Mouse (Mus musculus): ENCODE results near the gene Ppp3ca. TPM values are rescaled to one million over a fixed set of nuclear protein-coding genes. Genes with fewer than 3 reads are reported as not detected.
"Not testable (repeated sequence)": the region's sequence is repeated elsewhere in the genome, so short reads cannot be mapped to it uniquely, and the experiment has no call there.

Ppp3ca gene
- polyA plus RNA-seq, 1 experiment from 2014 or later = 52.2 TPM

DNA sequence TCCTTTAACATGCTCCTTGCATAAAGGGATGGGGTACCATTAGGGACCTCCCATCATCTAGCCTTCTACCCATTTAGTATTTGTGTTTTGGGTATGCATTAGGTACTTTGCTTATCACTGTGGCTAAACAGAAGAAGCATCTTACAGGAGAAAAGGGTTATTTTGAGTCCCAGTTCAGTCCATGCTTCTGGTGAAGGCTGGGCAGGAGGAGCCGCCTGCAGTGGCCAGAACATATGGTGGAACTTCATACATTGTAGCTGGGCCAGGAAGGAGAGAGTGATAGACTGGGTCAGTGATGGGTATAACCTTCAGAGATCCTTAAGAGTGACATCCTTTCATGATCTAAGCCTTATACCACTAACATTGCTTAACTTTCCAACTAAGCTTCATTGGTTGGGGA is 23.6 kb downstream of the Ppp3ca start:
- Histone ChIP-seq H3K4me2 (no peak overlapping the region), H3K9ac (ENCODE audit: low read depth, low read length) (no peak overlapping the region), H3K27ac (ENCODE audit: low read depth, low read length) (no peak overlapping the region), H3K4me1 (ENCODE audit: control insufficient read depth, insufficient read depth, low read length) (peaks cover 8% of the 10 kb centered on the region; the same call in 1 of the 2 replicates), H3K27me3 (ENCODE audit: control insufficient read depth, insufficient read depth, low read length) (no peaks in the 10 kb centered on the region), H3K4me3 (ENCODE audit: low read depth, low read length) (no peak overlapping the region), H3K9me3 (replicated peaks; ENCODE audit: control insufficient read depth, low read length) (no peaks in the 10 kb centered on the region), H3K36me3 (ENCODE audit: control insufficient read depth, insufficient read depth, low read length) (no peaks in the 10 kb centered on the region)
- WGBS (ENCODE audit: insufficient replicate concordance) = 96% methylated on average over 1 of the region's 1 CpGs
- no peak for ATAC-seq (replicated peaks; ENCODE audit: insufficient number of reproducible peaks, low FRiP score, low TSS enrichment)

DNA sequence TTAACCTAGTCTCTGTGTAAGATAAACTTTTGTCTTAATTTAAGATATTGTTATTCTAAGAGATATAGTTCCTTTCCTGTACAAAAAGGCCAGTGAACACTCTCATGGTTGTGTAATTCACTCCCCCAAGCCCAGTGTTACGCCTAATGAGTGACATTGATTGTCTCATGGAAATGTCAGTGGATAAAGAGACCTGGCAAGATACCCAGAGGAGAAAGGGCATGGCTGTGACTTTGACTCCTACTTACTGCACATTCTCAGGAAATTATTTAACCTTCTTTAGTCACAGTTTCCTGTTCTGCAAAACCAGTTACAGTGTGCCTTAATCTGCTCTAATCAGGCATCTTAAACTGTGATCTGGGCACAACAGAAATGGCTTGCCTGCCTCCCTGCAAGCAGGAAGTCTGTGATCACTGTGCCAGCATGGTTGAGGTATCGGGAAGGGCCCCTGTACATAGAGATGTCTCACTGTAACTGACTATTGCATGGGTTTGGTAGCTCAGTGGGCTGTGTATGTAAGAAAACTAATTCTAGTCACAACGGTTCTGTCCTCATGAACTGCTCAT is 27.8 kb downstream of the Ppp3ca start:
- Histone ChIP-seq H3K9ac (ENCODE audit: low read depth, low read length) (no peak overlapping the region), H3K27me3 (ENCODE audit: control insufficient read depth, insufficient read depth, low read length) (no peaks in the 10 kb centered on the region), H3K27ac (ENCODE audit: low read depth, low read length) (no peak overlapping the region), H3K36me3 (ENCODE audit: control insufficient read depth, insufficient read depth, low read length) (no peaks in the 10 kb centered on the region), H3K4me2 (no peak overlapping the region), H3K4me3 (ENCODE audit: low read depth, low read length) (no peak overlapping the region), H3K9me3 (replicated peaks; ENCODE audit: control insufficient read depth, low read length) (no peaks in the 10 kb centered on the region), H3K4me1 (ENCODE audit: control insufficient read depth, insufficient read depth, low read length) (peaks cover 12% of the 10 kb centered on the region)
- WGBS (ENCODE audit: insufficient replicate concordance) = 60% methylated on average over 3 of the region's 3 CpGs
- no peak for ATAC-seq (replicated peaks; ENCODE audit: insufficient number of reproducible peaks, low FRiP score, low TSS enrichment)

DNA sequence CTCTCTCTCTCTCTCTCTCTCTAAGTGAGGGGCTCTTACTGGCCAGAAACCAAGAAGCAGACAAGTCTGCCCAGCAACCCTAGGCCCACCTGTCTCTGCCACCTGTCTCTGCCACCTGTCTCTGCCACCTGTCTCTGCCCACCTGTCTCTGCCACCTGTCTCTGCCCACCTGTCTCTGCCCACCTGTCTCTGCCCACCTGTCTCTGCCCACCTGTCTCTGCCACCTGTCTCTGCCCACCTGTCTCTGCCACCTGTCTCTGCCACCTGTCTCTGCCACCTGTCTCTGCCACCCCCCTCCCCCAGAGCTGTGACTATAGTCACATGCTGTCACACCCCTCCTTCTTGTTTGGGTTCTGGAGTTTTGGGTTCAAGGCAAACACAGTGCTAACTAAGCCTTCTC is 29.8 kb downstream of the Ppp3ca start:
- H3K27me3 ChIP-seq (ENCODE audit: control insufficient read depth, insufficient read depth, low read length); H3K36me3 ChIP-seq (ENCODE audit: control insufficient read depth, insufficient read depth, low read length); H3K4me3 ChIP-seq (ENCODE audit: low read depth, low read length); ATAC-seq (replicated peaks; ENCODE audit: insufficient number of reproducible peaks, low FRiP score, low TSS enrichment); H3K4me2 ChIP-seq; H3K9ac ChIP-seq (ENCODE audit: low read depth, low read length); H3K27ac ChIP-seq (ENCODE audit: low read depth, low read length); H3K9me3 ChIP-seq (replicated peaks; ENCODE audit: control insufficient read depth, low read length): not testable (repeated sequence)
- H3K4me1 ChIP-seq (ENCODE audit: control insufficient read depth, insufficient read depth, low read length) = peaks cover 12% of the 10 kb centered on the region

DNA sequence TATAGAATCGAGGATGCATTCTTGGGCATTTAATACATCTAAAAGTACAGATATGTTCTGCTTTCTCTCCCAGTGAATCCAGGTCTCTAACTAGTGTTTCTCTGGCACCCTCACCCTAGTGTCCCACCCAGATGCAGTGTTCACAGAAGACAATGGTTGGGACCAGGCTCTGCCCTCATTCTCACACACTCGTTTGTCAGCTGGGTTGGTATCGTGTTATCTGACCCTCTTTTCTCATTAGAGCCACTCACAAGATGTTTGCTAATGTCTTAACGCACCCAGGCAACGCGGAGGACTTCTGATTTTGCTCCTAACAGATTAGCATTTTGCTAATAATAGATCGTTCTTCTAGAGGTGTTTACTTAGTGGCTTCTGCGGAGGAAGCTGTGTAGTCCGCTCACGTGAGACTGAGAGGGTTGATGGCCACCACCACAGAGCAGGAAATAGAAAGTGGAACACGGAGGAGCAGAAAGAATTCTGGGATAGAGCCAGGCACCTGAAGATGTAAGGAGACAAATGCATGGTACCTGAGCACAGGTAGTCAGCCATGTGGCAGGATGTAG is 30.6 kb downstream of the Ppp3ca start:
- Histone ChIP-seq H3K27me3 (ENCODE audit: control insufficient read depth, insufficient read depth, low read length) (no peaks in the 10 kb centered on the region), H3K27ac (ENCODE audit: low read depth, low read length) (no peak overlapping the region), H3K4me3 (ENCODE audit: low read depth, low read length) (0 out of 2 replicates have a peak overlapping the region, but pooled peaks have one; percentile 14), H3K9me3 (replicated peaks; ENCODE audit: control insufficient read depth, low read length) (no peaks in the 10 kb centered on the region), H3K9ac (ENCODE audit: low read depth, low read length) (0 out of 2 replicates have a peak overlapping the region, but pooled peaks have one; percentile 28), H3K36me3 (ENCODE audit: control insufficient read depth, insufficient read depth, low read length) (no peaks in the 10 kb centered on the region), H3K4me2 (peak overlapping the region; percentile 55), H3K4me1 (ENCODE audit: control insufficient read depth, insufficient read depth, low read length) (peaks cover 13% of the 10 kb centered on the region)
- WGBS (ENCODE audit: insufficient replicate concordance) = 30% methylated on average over 11 of the region's 11 CpGs
- no peak for ATAC-seq (replicated peaks; ENCODE audit: insufficient number of reproducible peaks, low FRiP score, low TSS enrichment)

DNA sequence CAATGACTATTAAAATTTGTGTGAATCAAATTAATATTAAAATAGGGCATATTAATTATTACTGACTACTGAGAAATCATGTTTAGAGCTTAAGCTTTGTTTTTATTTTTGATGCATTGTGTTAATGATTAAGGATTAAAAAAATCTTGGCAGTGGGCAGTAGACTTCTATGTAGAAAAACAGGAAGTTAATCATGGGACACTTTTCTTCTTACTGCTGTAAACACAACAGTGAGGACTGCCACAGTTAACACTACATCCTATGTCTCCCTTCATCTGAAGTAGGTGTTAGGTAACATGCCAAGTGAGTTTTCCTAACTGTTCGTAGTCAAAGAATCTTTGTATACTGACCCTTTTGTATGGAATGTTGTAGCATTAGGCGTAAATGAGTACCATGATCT is 32.9 kb downstream of the Ppp3ca start:
- H3K4me1 ChIP-seq (ENCODE audit: control insufficient read depth, insufficient read depth, low read length) = peaks cover 15% of the 10 kb centered on the region
- H3K36me3 ChIP-seq (ENCODE audit: control insufficient read depth, insufficient read depth, low read length) = no peaks in the 10 kb centered on the region
- WGBS (ENCODE audit: insufficient replicate concordance) = 64% methylated on average over 2 of the region's 2 CpGs

DNA sequence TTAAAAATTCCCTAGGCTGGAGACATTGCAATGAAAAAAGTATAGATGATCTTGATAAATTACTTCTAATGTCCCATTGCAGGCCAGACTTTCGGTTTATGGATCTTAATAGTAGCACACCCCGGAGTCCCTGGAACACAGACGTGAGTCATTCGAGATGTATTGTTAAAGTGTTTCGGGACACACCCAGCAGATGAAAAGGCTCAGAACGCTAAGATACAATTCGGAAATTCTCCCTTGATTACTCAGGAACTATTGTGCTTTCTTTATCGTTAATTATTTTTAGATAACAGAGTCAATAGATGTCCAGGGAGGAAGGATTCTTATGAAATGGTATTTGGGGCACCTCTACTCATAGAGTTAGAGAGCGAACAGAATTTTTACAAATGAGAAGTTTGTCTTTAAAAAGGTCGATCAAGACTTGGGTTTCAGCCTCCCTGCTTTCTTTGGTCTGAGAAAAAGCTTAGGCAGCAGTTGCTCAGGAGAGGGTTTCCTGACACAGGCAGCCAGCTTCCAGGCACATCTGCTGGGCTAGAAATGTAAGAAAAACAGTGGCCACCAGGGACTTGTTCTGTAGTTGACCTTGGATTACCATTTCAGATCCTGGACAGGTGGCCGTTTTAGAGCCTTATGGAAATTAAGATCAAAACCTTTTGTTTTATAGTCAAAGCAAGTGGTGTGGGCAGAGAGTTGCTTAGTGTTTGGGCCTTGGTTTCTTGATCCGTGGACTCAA is 34.8 kb downstream of the Ppp3ca start:
- ATAC-seq (replicated peaks; ENCODE audit: insufficient number of reproducible peaks, low FRiP score, low TSS enrichment) = no peak
- WGBS (ENCODE audit: insufficient replicate concordance) = 65% methylated on average over 12 of the region's 12 CpGs
- Histone ChIP-seq H3K36me3 (ENCODE audit: control insufficient read depth, insufficient read depth, low read length) (no peaks in the 10 kb centered on the region), H3K9me3 (replicated peaks; ENCODE audit: control insufficient read depth, low read length) (no peaks in the 10 kb centered on the region), H3K27me3 (ENCODE audit: control insufficient read depth, insufficient read depth, low read length) (no peaks in the 10 kb centered on the region), H3K4me3 (ENCODE audit: low read depth, low read length) (no peak overlapping the region), H3K4me2 (no peak overlapping the region), H3K4me1 (ENCODE audit: control insufficient read depth, insufficient read depth, low read length) (peaks cover 25% of the 10 kb centered on the region), H3K9ac (ENCODE audit: low read depth, low read length) (no peak overlapping the region), H3K27ac (ENCODE audit: low read depth, low read length) (no peak overlapping the region)

More for the DNA sequence above, 32.9 kb downstream of the Ppp3ca start:
- Histone ChIP-seq H3K27me3 (ENCODE audit: control insufficient read depth, insufficient read depth, low read length) (no peaks in the 10 kb centered on the region), H3K4me3 (ENCODE audit: low read depth, low read length) (no peak overlapping the region), H3K4me2 (no peak overlapping the region), H3K9ac (ENCODE audit: low read depth, low read length) (no peak overlapping the region), H3K27ac (ENCODE audit: low read depth, low read length) (no peak overlapping the region), H3K9me3 (replicated peaks; ENCODE audit: control insufficient read depth, low read length) (no peaks in the 10 kb centered on the region)
- no peak for ATAC-seq (replicated peaks; ENCODE audit: insufficient number of reproducible peaks, low FRiP score, low TSS enrichment)

DNA sequence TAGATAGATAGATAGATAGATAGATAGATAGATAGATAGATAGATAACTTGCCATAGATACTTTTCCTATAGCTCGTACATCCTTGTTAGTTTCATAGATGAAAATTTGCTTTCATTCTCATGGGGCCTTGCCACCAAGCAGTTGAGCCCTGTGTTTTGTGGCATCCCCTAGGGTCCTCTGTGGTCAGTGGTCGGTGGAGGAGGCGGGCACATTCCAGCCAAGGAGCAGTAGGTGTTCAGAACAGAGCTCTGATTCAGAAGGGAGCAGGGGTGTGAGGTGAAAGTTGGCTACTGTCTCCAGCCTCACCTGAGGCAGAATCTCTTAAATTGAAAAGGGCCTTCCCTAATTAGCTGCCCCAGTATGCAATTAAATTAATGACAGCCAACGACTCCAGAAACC is 36.1 kb downstream of the Ppp3ca start:
- WGBS (ENCODE audit: insufficient replicate concordance) = 80% methylated on average over 4 of the region's 4 CpGs
- Histone ChIP-seq H3K36me3 (ENCODE audit: control insufficient read depth, insufficient read depth, low read length) (no peaks in the 10 kb centered on the region), H3K27ac (ENCODE audit: low read depth, low read length) (no peak overlapping the region), H3K4me2 (no peak overlapping the region), H3K4me1 (ENCODE audit: control insufficient read depth, insufficient read depth, low read length) (peaks cover 19% of the 10 kb centered on the region), H3K9ac (ENCODE audit: low read depth, low read length) (no peak overlapping the region), H3K4me3 (ENCODE audit: low read depth, low read length) (no peak overlapping the region), H3K27me3 (ENCODE audit: control insufficient read depth, insufficient read depth, low read length) (no peaks in the 10 kb centered on the region), H3K9me3 (replicated peaks; ENCODE audit: control insufficient read depth, low read length) (no peaks in the 10 kb centered on the region)
- no peak for ATAC-seq (replicated peaks; ENCODE audit: insufficient number of reproducible peaks, low FRiP score, low TSS enrichment)

DNA sequence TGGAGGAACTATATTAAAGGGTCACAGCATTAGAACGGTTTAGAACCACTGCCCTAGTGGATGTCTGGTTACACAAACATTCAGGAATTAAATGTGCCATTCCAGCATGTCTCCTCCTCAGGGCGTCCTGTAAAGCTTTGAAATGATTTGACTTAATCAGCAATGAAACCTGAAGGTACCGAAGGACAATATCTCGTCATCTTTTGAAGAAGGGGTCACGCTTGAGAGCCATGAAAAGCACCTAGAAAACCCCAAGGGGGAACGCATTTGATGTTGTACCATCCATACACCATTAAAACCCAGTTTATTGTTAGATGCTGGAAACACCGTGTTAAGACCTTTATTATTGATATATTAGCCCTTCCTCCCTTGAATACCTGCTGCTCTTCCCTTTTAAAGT is 36.8 kb downstream of the Ppp3ca start:
- H3K9me3 ChIP-seq (replicated peaks; ENCODE audit: control insufficient read depth, low read length) = no peaks in the 10 kb centered on the region
- H3K4me3 ChIP-seq (ENCODE audit: low read depth, low read length) = no peak overlapping the region
- ATAC-seq (replicated peaks; ENCODE audit: insufficient number of reproducible peaks, low FRiP score, low TSS enrichment) = no peak
- no peak overlapping the region for H3K27ac ChIP-seq (ENCODE audit: low read depth, low read length)
- H3K4me2 ChIP-seq = no peak overlapping the region
- peaks cover 17% of the 10 kb centered on the region for H3K4me1 ChIP-seq (ENCODE audit: control insufficient read depth, insufficient read depth, low read length)
- no peaks in the 10 kb centered on the region for H3K36me3 ChIP-seq (ENCODE audit: control insufficient read depth, insufficient read depth, low read length)
- no peaks in the 10 kb centered on the region for H3K27me3 ChIP-seq (ENCODE audit: control insufficient read depth, insufficient read depth, low read length)
- no peak overlapping the region for H3K9ac ChIP-seq (ENCODE audit: low read depth, low read length)
- 83% methylated on average over 7 of the region's 7 CpGs for WGBS (ENCODE audit: insufficient replicate concordance)
